Mouse (Mus musculus) adrenal gland (tissue): ENCODE data around the gene Rnf157.
"Not testable (repeated sequence)": the region's sequence is repeated elsewhere in the genome, so short reads cannot be mapped to it uniquely, and the experiment has no call there.

Experiments used
- intact Hi-C: fragments of 180-260 bp; cut with DNase I; formaldehyde crosslinking; loops from one replicate; pipeline ENCODE4 v1.15.1; 2025

Gene Rnf157

DNA sequence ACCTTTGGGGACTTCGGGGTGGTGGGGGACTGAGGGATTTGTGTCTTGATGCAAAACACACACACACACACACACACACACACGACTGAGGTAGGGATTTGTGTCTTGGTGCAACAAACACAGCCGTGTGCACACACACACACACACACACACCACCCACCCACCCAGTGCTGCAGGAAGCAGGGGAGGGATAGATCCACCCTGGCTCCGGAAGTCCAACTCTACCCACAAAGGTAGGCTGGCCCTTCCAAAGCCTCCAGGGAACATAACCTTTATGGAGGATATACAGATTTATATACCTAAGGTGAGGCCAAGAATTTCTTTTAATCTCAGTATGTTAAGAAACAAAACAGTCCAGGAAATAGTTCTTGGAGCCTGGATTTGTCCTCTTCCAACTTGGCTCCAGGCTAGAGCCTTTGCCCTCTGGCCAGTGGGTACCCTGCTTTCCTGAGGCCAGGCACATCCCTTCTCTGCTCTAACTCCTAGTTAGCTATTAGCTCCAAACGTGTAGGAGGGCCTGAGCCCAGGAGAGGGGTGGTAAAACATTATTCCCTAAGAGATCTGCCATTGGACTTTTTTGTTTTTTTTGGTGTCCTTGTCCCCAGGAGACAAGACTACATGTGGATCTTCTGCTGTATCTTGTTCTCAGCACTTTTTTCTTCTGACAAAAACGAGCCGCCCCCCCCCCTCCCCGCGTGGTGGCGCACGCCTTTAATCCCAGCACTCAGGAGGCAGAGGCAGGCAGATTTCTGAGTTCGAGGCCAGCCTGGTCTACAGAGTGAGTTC lies 22.3 kb upstream of the Rnf157 start:
- intact Hi-C loops, result no loop called here

DNA sequence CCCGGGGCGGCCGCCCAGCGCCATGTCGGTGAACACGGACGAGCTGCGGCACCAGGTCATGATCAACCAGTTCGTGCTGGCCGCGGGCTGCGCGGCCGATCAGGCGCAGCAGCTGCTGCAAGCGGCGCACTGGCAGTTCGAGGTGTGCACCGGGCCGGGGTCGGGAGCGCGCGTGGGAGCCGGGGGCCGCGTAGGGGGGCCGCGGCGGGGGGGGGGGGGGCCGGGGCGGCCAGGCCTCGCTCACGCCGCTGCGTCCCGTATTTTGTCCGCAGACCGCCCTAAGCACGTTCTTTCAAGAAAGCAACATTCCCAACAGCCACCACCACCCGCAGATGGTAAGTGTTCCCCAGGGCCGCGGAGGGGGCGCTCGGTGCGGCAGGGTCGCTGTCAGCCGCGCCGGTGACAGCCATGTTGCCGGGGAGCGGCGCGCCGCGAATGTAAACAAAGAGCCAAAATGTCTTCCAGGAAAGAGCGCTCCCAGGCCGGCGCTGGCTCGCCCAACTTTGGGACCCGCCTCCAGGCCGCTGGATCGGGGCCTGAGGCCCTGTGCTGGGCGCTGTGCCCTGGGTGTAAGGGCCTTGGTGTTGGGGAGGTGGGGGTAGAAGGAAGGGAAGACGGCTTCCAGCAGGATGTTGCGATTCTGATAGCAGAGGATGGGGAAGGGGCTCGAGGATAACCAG lies 21.6 kb upstream of the Rnf157 start:
- intact Hi-C loops, result no loop called here

DNA sequence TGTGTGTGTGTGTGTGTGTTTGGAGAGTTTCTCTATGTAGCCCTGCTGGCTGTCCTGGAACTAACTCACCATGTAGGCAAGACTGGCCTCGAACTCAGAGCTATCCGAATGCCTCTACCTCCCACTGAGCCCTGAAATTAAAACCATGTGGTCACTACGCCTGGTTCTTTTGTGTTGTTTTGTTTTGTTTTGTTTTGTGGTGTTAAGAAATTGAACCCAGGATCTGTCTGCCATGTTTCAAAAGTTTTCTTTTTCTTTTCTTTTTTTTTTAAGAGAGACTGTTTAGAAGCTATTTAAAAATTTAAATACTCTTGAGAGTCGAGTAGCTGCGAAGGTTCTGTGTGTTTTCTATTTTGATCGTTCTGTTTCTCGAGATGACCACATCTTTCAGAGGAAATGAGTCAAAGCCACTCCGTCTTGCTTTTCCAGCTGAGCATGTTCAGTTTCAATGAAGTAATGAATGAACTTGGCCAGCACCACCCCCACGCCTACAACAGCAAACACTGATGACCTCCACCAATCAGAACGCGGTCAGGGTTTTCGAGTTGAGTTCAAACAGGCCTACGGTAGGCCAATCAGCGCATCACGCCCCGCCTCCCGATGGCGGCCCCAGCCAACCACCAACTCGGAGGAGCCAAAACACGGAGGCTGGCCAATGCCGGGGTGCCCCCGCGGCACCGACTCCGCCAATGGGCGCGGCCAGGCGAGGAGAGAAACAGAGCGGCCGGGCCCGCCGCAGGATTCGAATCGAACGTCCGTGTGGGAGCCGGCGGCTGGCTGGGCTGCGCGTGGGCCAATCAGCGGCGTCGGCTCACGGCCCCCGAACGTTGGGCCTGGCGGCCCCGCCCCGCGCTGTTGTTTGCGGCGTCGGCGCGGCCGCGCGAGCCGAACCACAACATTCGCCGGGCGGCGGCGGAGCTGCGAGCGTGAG lies 20.8 kb upstream of the Rnf157 start, which contains the start of gene Ubald2:
Gene Ubald2, plus strand, starts transcription at position 739 of the 931 bp plus-strand sequence.
- intact Hi-C loops, result no loop called here

DNA sequence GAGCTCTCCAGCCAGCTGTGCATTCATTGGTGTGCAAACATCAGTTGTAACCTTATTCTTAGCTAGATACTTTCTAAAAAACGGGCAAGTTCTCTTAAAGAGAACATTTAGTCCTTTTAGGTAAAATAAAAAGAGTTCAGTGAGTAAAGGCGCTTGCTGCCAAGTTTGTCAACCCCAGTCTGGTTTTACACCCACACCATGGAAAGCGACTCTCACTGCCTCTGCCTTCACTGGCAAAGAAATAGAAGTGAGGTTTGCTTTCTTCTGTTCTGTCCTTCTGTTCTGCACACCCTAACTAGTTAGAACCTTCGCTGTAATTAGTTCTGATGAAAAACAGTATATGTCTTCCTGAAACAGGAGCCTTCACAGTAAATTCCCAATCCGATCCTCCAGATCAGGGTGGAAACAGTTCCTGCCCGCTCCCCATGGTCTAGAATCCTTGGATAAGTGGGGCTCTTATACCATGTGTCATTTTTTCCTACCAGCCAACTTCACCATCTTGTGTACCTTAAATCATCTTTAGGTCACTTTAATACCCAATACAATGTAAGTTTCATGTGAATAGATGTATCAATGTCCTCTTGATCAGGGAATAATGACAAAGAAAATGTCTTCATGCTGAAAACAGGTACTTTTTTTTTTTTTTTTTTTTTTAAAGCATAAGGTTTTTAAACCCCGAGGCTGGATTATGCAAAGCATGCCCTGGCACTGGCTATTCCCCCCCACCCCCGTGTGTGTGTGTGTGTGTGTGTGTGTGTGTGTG lies 19.9 kb upstream of the Rnf157 start:
- intact Hi-C loops, result no loop called here

DNA sequence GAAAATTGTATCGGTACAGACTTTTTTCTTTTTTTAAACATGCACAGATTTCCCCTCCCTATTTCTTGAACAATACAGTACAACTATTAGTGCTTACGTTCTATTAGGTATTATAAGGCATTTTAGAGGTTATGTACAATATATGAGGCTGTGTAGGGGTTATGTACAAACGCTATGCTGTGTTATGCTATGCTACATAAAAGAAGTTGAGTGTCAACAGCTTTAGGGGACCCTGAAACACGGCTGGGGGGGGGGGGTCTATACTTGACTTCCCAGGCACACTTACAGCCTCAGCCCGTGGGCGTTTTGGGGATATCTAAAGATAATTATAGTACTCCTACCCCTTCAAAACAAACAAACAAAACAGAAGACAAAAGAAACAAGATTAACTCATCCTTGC lies 19.3 kb upstream of the Rnf157 start:
- intact Hi-C loops, result no loop called here

DNA sequence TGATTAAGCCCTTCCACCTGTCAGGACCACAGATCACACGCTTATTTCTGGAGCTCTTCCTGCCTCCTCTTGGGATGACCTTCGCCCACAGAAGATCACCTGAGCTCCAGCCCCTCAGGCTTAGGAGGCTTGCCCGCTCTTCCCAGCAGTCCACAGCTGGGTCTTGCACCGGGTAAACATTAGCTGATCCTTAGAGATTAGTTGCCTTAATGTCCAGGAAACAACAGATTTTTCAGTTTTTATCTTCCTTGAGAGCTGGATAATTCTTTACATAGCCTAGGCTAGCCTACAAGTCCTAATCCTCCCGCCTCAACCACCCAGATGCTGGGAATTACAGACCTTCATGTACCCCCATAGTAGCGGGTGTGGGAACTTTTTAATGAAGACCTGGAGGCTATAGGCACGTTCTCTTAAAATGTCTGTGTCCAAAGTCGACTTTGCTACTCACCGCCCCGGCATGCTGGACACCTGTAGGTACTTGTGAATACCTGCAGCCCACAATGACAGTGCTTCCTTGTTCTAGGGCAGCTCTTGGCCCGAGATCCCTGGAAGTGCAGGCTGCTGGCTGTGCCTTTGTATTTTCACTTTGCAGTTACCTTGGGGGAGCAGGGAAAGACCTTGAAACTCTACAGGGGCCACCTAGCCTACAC lies 18.7 kb upstream of the Rnf157 start:
- intact Hi-C loops, result no loop called here

DNA sequence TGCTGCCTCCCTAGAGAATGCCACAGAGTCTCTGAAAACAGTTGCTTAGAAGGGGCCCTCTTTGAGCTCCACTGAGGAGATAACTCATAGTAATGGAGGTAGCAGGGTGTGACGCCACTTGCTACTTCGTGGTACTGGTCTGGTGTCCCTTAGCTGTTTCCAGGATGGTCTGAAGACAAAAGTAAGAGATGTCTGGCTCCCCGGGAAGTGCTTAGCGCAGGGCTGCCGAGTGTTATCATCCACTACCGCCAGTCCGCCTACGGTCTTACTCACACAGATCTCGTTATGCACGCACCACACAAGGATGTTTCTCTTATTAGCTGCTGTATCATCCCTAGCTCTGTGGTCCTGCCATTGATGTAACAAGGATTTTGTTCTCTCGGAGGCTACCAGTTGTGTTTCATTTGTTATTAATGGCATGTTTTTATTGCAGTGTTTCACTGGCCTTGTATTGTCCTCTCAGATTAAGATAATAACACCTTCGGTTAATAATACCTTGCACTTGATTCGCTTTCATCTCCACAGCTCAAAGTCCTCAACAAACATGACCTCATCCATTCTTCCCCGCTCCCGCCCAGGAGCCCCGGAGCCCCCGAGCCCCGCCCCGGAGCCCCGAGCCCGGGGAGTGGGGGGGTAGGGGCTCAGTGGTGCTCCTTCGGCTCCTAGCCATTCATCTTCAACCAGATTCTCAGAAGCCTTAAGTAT lies 18.0 kb upstream of the Rnf157 start:
- intact Hi-C loops, result no loop called here

DNA sequence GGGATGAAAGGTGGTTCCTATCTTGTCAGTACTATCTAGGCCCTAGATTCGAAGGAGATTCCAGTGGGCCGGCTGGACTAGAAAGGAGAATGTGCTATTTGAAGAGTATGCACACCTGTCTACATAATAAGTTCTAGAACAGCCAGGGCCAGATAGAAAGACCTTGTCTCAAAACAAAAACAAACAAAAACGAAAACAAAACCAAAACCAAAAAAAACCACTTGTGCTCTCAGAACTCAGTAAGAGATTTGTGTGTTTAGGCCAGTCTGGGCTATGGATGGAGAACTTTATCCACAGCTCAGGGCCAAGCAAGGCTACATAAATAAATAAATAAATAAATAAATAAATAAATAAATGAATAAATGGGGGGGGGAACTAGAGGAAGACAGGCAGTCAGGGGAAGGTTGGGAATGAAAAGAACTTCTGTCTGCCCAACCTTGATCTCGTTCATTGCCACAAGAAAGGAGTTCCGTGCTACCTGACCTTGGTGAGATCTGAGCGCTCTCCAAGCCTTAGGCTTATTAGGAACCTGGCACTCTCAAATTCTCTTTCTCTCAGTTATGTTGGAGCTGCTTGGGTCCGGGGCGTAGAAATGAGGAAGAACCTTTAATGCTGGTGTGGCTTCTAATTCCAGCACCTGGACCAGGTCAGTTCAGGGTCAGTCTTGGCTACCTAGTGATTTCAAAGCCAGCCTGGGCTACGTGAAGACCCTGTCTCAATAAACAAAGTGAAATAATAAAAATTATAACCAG lies 17.2 kb upstream of the Rnf157 start:
- intact Hi-C loops, result no loop called here

DNA sequence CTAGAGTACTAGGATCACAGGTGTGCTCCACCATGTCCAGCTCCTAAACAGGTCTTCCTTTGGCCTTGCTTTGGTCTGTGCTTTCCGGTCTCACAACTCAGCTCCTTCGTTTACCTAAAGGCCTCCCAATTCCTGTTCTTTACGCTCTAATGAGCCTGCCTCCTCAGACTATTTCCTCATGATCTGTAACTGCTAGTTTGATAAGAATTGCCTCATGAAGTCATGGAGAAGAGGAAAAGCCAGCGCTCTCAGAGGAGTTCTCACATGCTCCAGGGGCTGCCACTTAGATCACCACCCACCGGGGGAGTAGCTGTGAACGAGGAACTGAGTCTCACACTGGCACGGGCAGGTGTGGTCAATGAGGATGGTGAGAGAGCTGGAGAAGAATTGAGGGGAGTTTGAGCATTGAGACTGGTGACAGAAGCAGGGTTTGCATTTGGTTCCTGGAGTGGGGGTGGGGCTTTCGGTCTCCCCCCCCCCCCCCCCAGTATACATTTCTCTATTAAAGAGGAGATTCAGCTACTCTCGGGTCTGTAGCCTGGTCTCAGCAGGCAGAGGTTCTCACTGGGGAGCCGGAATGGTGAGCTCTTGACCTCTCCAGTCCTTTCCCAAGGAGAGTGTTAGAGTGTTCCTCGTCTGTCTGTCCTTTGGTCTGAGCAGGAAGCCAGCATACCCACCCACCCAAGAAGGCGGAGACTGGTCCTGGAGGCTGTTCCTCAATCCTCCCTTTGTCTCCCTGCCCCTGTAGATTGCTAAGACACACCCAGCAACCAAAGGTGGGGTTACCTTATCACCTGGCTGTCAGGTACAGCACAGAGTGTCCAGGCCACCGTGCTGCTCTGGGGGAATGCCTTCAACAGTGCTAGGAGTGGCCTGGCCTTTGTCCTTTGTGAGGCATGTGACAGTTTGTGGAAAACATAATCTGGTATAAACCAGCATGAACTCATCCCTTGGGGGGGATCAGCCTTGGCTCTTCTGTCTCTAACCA lies 16.3 kb upstream of the Rnf157 start:
- intact Hi-C loops, result no loop called here

DNA sequence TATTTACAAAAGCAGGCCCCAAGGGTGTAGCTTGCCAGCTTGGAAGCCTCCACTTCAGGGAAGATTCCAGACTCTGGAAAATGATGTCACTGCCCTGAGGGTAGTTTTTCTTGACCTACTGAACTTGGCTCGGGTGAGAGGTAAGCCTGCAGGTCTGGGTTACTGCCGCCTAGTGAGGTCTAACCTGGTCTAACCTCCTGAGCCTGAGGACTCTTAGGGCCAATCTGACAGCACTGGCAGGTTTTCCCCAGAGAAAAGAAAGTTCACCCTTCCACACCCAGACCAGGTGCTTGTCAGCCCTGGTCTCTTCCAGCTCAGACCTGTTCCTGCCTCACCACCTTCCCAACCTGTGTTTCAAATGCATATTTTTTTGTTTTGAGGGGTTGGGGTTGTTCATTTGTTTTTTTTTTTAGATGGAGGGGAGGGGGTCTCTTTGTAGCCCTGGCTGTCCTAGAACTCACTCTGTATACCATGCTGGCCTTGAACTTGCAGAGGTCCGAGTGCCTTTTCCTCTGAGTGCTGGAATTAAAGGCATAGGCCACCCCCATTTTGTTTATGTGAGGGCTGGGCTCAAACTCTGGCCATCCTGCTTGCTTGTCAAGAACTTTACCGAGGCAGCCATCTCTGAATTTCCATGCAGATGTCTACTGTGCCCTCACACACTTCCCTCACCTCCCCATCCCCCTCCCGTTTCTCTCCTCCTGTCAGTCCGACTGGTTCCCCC lies 14.2 kb upstream of the Rnf157 start:
- intact Hi-C loops, result no loop called here

DNA sequence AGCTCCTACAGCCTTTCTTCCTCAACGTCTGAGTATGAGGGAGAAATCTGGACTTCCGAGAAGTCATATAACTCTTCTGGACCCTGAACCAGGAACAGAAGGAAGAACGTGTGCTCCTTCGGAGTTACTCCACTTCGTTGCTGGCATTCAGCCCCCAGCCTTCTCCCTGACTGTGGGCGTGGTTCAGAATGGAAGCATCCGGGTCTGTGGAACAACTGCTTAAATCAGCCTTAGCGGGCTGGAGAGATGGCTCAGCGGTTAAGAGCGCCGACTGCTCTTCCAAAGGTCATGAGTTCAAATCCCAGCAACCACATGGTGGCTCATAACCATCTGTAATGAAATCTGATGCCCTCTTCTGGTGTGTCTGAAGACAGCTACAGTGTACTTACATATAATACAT lies 13.5 kb upstream of the Rnf157 start:
- intact Hi-C loops, result not testable (repeated sequence)

DNA sequence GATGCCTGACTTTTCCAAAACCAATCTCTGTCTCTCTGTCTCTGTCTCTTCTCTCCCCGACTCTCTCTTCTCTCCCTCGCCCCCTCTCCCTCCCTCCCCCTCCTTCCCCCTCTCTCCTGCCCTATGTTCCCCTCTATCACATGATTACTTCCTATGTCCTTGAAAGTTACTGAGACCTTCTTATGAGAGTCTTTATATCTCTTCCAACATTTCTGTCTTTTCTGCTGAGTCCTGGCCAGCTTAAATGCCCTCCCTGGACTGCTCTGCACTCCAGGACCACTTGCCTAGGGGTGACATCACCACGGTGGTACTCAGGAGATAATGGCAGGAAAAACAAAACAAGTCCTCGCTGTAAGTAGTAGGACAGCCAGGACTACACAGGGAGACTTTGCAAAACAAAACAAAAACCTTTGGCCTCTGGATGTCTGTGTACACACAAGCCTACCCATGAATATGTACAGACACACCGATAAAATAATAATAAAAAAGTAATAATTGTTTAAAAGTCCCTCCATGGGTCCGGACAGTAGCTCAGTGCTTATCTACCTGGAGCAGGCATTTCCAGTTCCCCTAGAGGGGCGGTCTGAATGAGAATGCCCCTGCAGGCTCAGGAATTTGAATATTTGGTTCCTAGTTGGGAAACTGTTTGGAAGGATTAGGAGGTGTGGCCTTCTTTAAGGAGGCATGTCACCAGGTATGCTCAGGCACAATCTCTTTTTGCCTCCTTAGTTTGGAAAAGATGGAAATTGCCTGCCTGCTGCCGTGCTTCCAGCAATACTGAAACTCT lies 12.0 kb upstream of the Rnf157 start:
- intact Hi-C loops, result no loop called here

DNA sequence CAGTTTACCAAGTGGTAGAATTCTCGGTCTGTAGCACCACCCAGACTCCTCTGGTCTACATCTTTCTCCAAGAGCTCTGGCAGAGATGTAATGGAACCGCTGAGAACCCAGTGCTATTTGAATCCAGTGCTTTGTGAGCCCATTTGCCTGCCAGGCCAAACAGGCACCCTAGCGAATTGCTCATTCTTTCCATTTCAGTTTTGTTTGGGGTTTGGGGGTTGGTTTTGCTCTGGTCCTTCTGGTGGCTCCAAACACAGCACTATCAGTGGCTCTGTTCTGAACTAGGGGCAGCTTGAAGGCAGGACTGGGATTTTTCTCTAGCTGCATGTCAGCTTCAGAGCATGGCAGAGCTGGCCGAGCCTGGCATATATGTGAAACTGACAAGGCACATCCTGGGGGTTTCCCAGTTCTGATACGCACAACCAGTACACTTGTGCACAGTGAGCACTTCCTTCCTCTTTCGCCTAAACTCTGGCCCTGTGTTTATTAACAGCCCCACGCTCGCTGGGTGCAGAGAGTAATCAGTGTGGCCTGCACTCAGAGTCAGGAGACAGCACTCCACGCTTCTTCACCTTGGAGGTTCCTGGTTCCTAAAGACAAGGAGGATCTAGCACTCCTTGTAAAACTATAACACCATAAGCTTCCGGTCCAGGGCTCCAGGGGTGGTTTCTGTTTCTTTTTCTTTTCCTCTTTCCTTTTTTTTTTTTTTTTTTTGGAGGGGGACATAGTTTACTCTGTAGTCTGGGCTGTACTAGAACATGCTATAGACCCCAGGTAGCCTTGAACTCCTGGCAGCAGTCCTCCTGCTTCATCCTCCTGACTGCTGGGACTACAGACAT lies 11.2 kb upstream of the Rnf157 start:
- intact Hi-C loops, result no loop called here

DNA sequence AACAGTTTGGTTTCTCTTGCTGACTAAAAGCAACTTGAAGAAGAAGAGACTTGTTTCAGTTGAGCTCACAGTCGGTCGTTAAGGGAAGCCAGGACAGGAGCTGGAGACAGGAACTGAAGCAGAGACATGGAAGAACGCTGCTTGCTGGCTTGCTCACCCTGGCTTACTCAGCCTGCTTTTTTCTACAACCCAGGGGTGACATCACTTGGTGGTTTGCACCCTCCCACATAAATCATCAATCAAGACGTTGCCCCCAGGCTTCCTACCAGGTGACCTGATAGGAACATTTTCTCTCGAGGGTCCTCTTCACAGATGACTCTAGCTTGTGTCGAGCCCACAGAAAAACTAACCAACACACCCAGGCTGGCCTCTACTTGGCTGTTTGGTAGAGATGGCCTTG lies 10.4 kb upstream of the Rnf157 start:
- intact Hi-C loops, result no loop called here

DNA sequence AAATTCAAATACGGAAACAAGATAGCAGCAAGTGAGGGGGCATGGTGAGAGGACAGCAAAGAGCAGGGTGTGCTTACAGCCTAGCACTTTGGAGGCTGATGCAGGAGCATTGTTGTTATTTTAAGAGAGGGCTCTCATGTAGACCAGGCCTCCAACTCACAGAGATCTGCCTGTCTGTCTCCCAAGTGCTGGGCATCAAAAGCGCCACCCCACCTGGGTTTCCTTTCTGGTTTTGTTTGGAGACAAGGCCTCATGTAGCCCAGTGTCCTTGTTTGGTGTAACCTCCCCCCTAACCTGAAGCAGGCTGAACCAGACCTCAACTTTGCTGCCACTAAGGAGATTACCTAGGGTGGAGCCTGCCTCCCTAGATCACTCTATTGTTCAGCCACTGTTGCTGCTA lies 9.7 kb upstream of the Rnf157 start:
- intact Hi-C loops, result no loop called here

DNA sequence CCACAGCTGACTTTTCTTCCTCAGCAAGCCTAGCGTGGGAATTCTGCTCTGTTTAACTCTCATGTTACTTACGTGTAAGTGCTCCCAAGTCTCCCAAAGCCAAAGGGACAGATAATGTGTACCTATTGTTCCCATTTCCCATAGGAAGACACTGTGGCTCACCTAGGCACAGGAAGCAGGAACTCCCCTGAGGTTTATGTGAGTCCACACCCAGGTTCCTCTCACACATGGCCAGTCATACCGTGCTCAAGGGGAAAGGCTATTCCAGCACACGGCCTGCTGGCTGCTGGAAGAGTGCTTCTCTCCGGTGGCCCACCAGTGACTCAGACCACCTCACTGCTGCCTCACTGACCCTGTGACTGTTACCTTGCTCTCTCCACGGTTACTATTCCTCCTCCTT lies 8.3 kb upstream of the Rnf157 start:
- intact Hi-C loops, result no loop called here
